Mouse (Mus musculus): Measurements from ENCODE around the gene 4930469K13Rik. TPM values are rescaled to one million over a fixed set of nuclear protein-coding genes. Genes with fewer than 3 reads are reported as not detected.

Gene 4930469K13Rik
- polyA plus RNA-seq (2014; fragmentation: Illumina TruSeq; extraction: RNeasy Lipid Tissue Mini Kit (QIAGEN cat#74804); ENCODE audit: low read depth, low replicate concordance) = not detected

GRCm38 (mm10) chr11:34098422-34098821 lies at the start of gene 4930469K13Rik:
Gene 4930469K13Rik (minus strand): TSS chr11:34098554.

GRCm38 (mm10) chr11:34046767-34047541 lies 51.4 kb downstream of the 4930469K13Rik start, which contains the start of gene Lcp2:
Gene Lcp2 (plus strand): TSS chr11:34046920.

GRCm38 (mm10) chr11:33992938-33993337 lies 105.4 kb downstream of the 4930469K13Rik start, which contains the start of gene Kcnip1:
Gene Kcnip1 (minus strand): TSS chr11:33993152.

GRCm38 (mm10) chr11:33962688-33963407 lies 135.5 kb downstream of the 4930469K13Rik start, which contains the start of gene Kcnmb1:
Gene Kcnmb1 (plus strand): TSS chr11:33963013.

Other genes with a start within 250 kb of the 4930469K13Rik start
- gene Kcnmb1, start 135.5 kb downstream of the 4930469K13Rik start, polyA plus RNA-seq (2014; fragmentation: Illumina TruSeq; extraction: RNeasy Lipid Tissue Mini Kit (QIAGEN cat#74804); ENCODE audit: low read depth, low replicate concordance) = not detected
- gene Kcnip1, start 105.4 kb downstream of the 4930469K13Rik start, polyA plus RNA-seq (2014; fragmentation: Illumina TruSeq; extraction: RNeasy Lipid Tissue Mini Kit (QIAGEN cat#74804); ENCODE audit: low read depth, low replicate concordance) = not detected
- 3.5 TPM for gene Lcp2, start 51.6 kb downstream of the 4930469K13Rik start, polyA plus RNA-seq (2014; fragmentation: Illumina TruSeq; extraction: RNeasy Lipid Tissue Mini Kit (QIAGEN cat#74804); ENCODE audit: low read depth, low replicate concordance)
- gene Foxi1, start 109.5 kb upstream of the 4930469K13Rik start, polyA plus RNA-seq (2014; fragmentation: Illumina TruSeq; extraction: RNeasy Lipid Tissue Mini Kit (QIAGEN cat#74804); ENCODE audit: low read depth, low replicate concordance) = not detected
- not detected for gene Fam196b, start 216.3 kb upstream of the 4930469K13Rik start, polyA plus RNA-seq (2014; fragmentation: Illumina TruSeq; extraction: RNeasy Lipid Tissue Mini Kit (QIAGEN cat#74804); ENCODE audit: low read depth, low replicate concordance)

Measured in liver, adult 10 weeks (tissue).